Mouse (Mus musculus) embryonic facial prominence, embryonic 15.5 days (tissue): ENCODE data around the gene Fam76b. TPM values are rescaled to one million over a fixed set of nuclear protein-coding genes. Genes with fewer than 3 reads are reported as not detected.

Experiments
- ATAC-seq: fragments of 200-750 bp; cut with Nextera tagmentation; 2 replicates; pipeline ENCODE4 v1.8.0; 2017; ENCODE audit warnings: low read depth, moderate TSS enrichment; ENCODE audit not compliant: insufficient number of reproducible peaks, low FRiP score, low TSS enrichment
- H3K27ac ChIP-seq: fragments of 300-500 bp; sonication (generic); replicated peaks from 2 replicates; pipeline ENCODE4 v1.5.1; 2015; ENCODE audit warnings: mild to moderate bottlenecking, inconsistent platforms
- H3K27me3 ChIP-seq: fragments of 300-500 bp; sonication (generic); 2 replicates; pipeline ENCODE4 v1.6.1; 2015; ENCODE audit warnings: inconsistent platforms
- H3K36me3 ChIP-seq: fragments of 300-500 bp; sonication (generic); 2 replicates; pipeline ENCODE4 v1.6.1; 2015; ENCODE audit warnings: mild to moderate bottlenecking, inconsistent platforms
- H3K4me1 ChIP-seq: fragments of 300-500 bp; sonication (generic); 2 replicates; pipeline ENCODE4 v1.6.1; 2015; ENCODE audit warnings: inconsistent platforms
- H3K4me2 ChIP-seq: fragments of 300-500 bp; sonication (generic); replicated peaks from 2 replicates; pipeline ENCODE4 v1.6.1; 2015; ENCODE audit warnings: mild to moderate bottlenecking, inconsistent platforms
- H3K4me3 ChIP-seq: fragments of 300-500 bp; sonication (generic); replicated peaks from 2 replicates; pipeline ENCODE4 v1.5.1; 2015; ENCODE audit warnings: mild to moderate bottlenecking, inconsistent platforms
- H3K9ac ChIP-seq: fragments of 300-500 bp; sonication (generic); 2 replicates; pipeline ENCODE4 v1.6.1; 2015; ENCODE audit warnings: inconsistent platforms
- H3K9me3 ChIP-seq: fragments of 300-500 bp; sonication (generic); replicated peaks from 2 replicates; pipeline ENCODE4 v1.6.1; 2016; ENCODE audit warnings: inconsistent platforms
- WGBS: fragments of 180-500 bp; shearing (Covaris S2); methylation state at CpG from one replicate; pipeline ENCODE4 v1.1.7; 2015; 5-methylcytosine and 5-hydroxymethylcytosine counted together
- polyA plus RNA-seq: library from polyadenylated mRNA; unstranded; fragments of >200 nt; fragmentation: Nextera tagmentation; extraction: Ambion mirVana; gene quantifications from 2 replicates; pipeline ENCODE4 v1.2.1, GENCODE M21; 2015

Fam76b gene
- polyA plus RNA-seq, 1 experiment from 2014 or later: 22.0 TPM

GRCm38 (mm10) chr9:13896055-13896454 is 68.5 kb downstream of the Fam76b start:
- Histone ChIP-seq H3K9ac (no peak overlapping the region), H3K27me3 (no peaks in the 10 kb centered on the region), H3K36me3 (no peaks in the 10 kb centered on the region), H3K4me2 (no peak overlapping the region), H3K4me1 (peaks cover 16% of the 10 kb centered on the region), H3K27ac (no peak overlapping the region), H3K4me3 (no peak overlapping the region), H3K9me3 (no peaks in the 10 kb centered on the region)
- no peak for ATAC-seq
- 31% methylated on average over 6 of the region's 6 CpGs for WGBS

GRCm38 (mm10) chr9:13898510-13899305 is 71.2 kb downstream of the Fam76b start:
- H3K27ac ChIP-seq: no peak overlapping the region
- H3K4me2 ChIP-seq: no peak overlapping the region
- H3K36me3 ChIP-seq: no peaks in the 10 kb centered on the region
- H3K4me1 ChIP-seq: peaks cover 10% of the 10 kb centered on the region; the same call in 1 of the 2 replicates
- WGBS: 67% methylated on average over 19 of the region's 19 CpGs
- H3K9ac ChIP-seq: no peak overlapping the region
- no peaks in the 10 kb centered on the region for H3K27me3 ChIP-seq
- no peaks in the 10 kb centered on the region for H3K9me3 ChIP-seq
- no peak overlapping the region for H3K4me3 ChIP-seq
- no peak for ATAC-seq

- no peak overlapping the region for H3K9ac ChIP-seq
- no peak overlapping the region for H3K27ac ChIP-seq
- H3K4me2 ChIP-seq: no peak overlapping the region
- no peaks in the 10 kb centered on the region for H3K36me3 ChIP-seq
- no peaks in the 10 kb centered on the region for H3K27me3 ChIP-seq
- WGBS: 93% methylated on average over 3 of the region's 3 CpGs
- H3K4me1 ChIP-seq: no peaks in the 10 kb centered on the region
- H3K4me3 ChIP-seq: no peak overlapping the region
- no peaks in the 10 kb centered on the region for H3K9me3 ChIP-seq
- no peak for ATAC-seq
Measured at GRCm38 (mm10) chr9:13902030-13902429, 74.5 kb downstream of the Fam76b start.

GRCm38 (mm10) chr9:13904091-13904779 is 76.7 kb downstream of the Fam76b start:
- 80% methylated on average over 5 of the region's 5 CpGs for WGBS

More at GRCm38 (mm10) chr9:13904091-13904779, 76.7 kb downstream of the Fam76b start:
- no peak overlapping the region for H3K4me2 ChIP-seq
- no peaks in the 10 kb centered on the region for H3K4me1 ChIP-seq
- H3K9ac ChIP-seq: no peak overlapping the region
- H3K27me3 ChIP-seq: no peaks in the 10 kb centered on the region
- no peaks in the 10 kb centered on the region for H3K36me3 ChIP-seq
- no peak overlapping the region for H3K27ac ChIP-seq
- no peak for ATAC-seq
- no peaks in the 10 kb centered on the region for H3K9me3 ChIP-seq
- no peak overlapping the region for H3K4me3 ChIP-seq

Other genes with a start within 250 kb of the Fam76b start
- gene Mtmr2, start 79.3 kb upstream of the Fam76b start, polyA plus RNA-seq: 69.0 and 75.2 TPM in 2 replicates
- 46.0 and 51.1 TPM in 2 replicates for gene Cep57, start 609 bp upstream of the Fam76b start, polyA plus RNA-seq